Mouse (Mus musculus) c-Kit-positive CD71-positive TER-119-positive erythroid progenitor cells, embryonic 14.5 days (primary cell): Measurements from ENCODE around the gene Mecom.

ENCODE experiments used
- DNase-seq: peaks from one replicate; pipeline ENCODE4 v3.0.0-alpha.2; 2013; ENCODE audit warnings: low spot score

Gene Mecom

GRCm38 (mm10) chr3:30483006-30483684, 64.7 kb downstream of the Mecom start:
- no peak for DNase-seq

GRCm38 (mm10) chr3:30481682-30482081, 66.1 kb downstream of the Mecom start:
- no peak for DNase-seq

GRCm38 (mm10) chr3:30480551-30480950, 67.3 kb downstream of the Mecom start:
- no peak for DNase-seq

GRCm38 (mm10) chr3:30478252-30478651, 69.6 kb downstream of the Mecom start:
- DNase-seq, result no peak

- no peak for DNase-seq
These were observed 70.8 kb downstream of the Mecom start for GRCm38 (mm10) chr3:30477008-30477407.

GRCm38 (mm10) chr3:30475591-30475990, 72.2 kb downstream of the Mecom start:
- no peak for DNase-seq

- no peak for DNase-seq
These were observed 79.6 kb downstream of the Mecom start for GRCm38 (mm10) chr3:30468068-30468835.

GRCm38 (mm10) chr3:30466031-30466650, 81.7 kb downstream of the Mecom start:
- no peak for DNase-seq

- DNase-seq, result no peak
These were observed 83.3 kb downstream of the Mecom start for GRCm38 (mm10) chr3:30464497-30464896.

GRCm38 (mm10) chr3:30461831-30462230, 86.0 kb downstream of the Mecom start:
- DNase-seq, result no peak

- no peak for DNase-seq
These were observed 86.8 kb downstream of the Mecom start for GRCm38 (mm10) chr3:30460890-30461578.

GRCm38 (mm10) chr3:30459626-30460025, 88.2 kb downstream of the Mecom start:
- no peak for DNase-seq

GRCm38 (mm10) chr3:30457975-30458678, 89.7 kb downstream of the Mecom start:
- DNase-seq, result no peak

GRCm38 (mm10) chr3:30455902-30456301, 91.9 kb downstream of the Mecom start:
- no peak for DNase-seq

- DNase-seq, result no peak
These were observed 94.0 kb downstream of the Mecom start for GRCm38 (mm10) chr3:30453546-30454455.

GRCm38 (mm10) chr3:30453046-30453445, 94.8 kb downstream of the Mecom start:
- no peak for DNase-seq

GRCm38 (mm10) chr3:30452511-30452910, 95.3 kb downstream of the Mecom start:
- no peak for DNase-seq

- DNase-seq, result no peak
These were observed 97.4 kb downstream of the Mecom start for GRCm38 (mm10) chr3:30450206-30450965.

- no peak for DNase-seq
These were observed 99.2 kb downstream of the Mecom start for GRCm38 (mm10) chr3:30448624-30449023.

- DNase-seq, result no peak
These were observed 101.8 kb downstream of the Mecom start for GRCm38 (mm10) chr3:30445970-30446442.
